Mouse (Mus musculus): ENCODE data around the gene Tmem259.

DNA sequence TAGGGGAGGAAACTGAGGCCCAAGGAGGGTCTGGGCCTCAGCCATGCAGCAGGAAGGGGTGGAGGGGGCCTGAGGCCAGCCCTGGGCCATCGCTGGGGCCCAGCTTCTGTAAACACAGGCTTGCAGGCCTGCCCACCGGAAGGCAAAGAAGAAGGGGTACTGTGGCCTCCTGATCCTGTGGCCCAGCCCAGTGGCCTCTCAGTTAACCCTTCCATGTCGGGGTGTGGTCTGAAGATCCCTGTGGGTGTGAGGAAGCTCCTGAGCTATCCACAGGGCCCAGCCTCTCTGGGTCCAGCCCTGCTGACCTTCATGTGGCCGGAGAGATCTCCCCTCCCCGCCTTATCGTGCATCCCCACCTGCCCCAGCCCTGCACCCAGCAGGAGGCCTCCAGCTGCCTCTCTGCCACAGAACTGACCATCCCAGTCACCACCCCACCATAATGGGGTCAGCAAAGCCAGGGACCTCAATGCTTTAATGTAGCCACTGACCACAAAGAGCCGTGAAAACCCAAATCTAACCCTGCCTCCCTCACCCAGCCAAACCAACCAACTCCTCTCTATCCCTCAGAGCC lies 37.3 kb downstream of the Tmem259 start:
- no peak for TF ChIP-seq CTCF (IDR thresholded peaks at IDR 0.05; ENCODE audit: insufficient read depth, low read depth, low read length)
- TF ChIP-seq POLR2A (IDR thresholded peaks at IDR 0.05; ENCODE audit: insufficient read depth, low read depth, low read length), result no peak

All from olfactory bulb, adult 2 months (tissue).